Mouse (Mus musculus): ENCODE measurements around the gene Efna3.

DNA sequence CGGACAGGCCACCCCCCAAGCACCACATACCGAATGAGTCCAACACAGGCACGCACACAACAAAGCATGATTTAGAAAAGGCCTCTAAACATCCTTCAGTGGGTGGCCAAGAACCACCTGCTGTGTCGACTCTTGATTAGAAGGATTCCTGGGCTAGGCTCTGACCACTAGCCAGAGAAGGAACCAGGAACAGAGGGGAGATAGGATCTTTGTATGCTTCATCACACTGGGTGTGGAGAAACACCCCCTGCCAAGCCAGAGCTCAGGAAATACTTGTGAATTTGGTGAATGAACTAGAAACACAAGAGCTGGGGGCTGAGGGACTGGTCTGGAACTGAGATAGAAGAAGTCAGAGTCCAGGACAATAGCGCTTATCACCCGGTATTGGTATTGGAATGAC, 13.8 kb upstream of the Efna3 start:
- TF ChIP-seq CTCF (IDR thresholded peaks at IDR 0.05; ENCODE audit: low read depth, low read length) (no peak), POLR2A (IDR thresholded peaks at IDR 0.05; ENCODE audit: insufficient read depth, low read length) (no peak)

Data from ES-Bruce4 (cell line).